Mouse (Mus musculus) midbrain, embryonic 13.5 days (tissue): ENCODE results near the gene Parp6. TPM values are rescaled to one million over a fixed set of nuclear protein-coding genes. Genes with fewer than 3 reads are reported as not detected.

ENCODE experiments used
- ATAC-seq: fragments of 200-750 bp; cut with Nextera tagmentation; 2 replicates; pipeline ENCODE4 v1.8.0; 2017; ENCODE audit warnings: mild to moderate bottlenecking, moderate TSS enrichment, moderate library complexity
- H3K27ac ChIP-seq: fragments of 300-500 bp; sonication (generic); 2 replicates; pipeline ENCODE4 v1.5.1; 2015; ENCODE audit warnings: inconsistent platforms, mild to moderate bottlenecking, moderate library complexity
- H3K27me3 ChIP-seq: fragments of 300-500 bp; sonication (generic); 2 replicates; pipeline ENCODE4 v1.6.1; 2015; ENCODE audit warnings: mild to moderate bottlenecking, inconsistent platforms
- H3K36me3 ChIP-seq: fragments of 300-500 bp; sonication (generic); 2 replicates; pipeline ENCODE4 v1.6.1; 2015; ENCODE audit warnings: mild to moderate bottlenecking, inconsistent platforms
- H3K4me1 ChIP-seq: fragments of 300-500 bp; sonication (generic); replicated peaks from 2 replicates; pipeline ENCODE4 v1.6.1; 2015; ENCODE audit warnings: inconsistent platforms
- H3K4me2 ChIP-seq: fragments of 300-500 bp; sonication (generic); replicated peaks from 2 replicates; pipeline ENCODE4 v1.6.1; 2015; ENCODE audit warnings: moderate library complexity, mild to moderate bottlenecking, inconsistent platforms
- H3K4me3 ChIP-seq: fragments of 300-500 bp; sonication (generic); replicated peaks from 2 replicates; pipeline ENCODE4 v1.5.1; 2015; ENCODE audit warnings: mild to moderate bottlenecking, inconsistent platforms
- H3K9ac ChIP-seq: fragments of 300-500 bp; sonication (generic); replicated peaks from 2 replicates; pipeline ENCODE4 v1.6.1; 2015; ENCODE audit warnings: mild to moderate bottlenecking, inconsistent platforms
- H3K9me3 ChIP-seq: fragments of 300-500 bp; sonication (generic); 2 replicates; pipeline ENCODE4 v1.6.1; 2016; ENCODE audit warnings: mild to moderate bottlenecking, inconsistent platforms
- WGBS: fragments of 180-500 bp; shearing (Covaris S2); methylation state at CpG from one replicate; pipeline ENCODE4 v1.1.7; 2015; 5-methylcytosine and 5-hydroxymethylcytosine counted together
- polyA plus RNA-seq: library from polyadenylated mRNA; unstranded; fragments of >200 nt; fragmentation: Nextera tagmentation; extraction: Ambion mirVana; gene quantifications from 2 replicates; pipeline ENCODE4 v1.2.1, GENCODE M21; 2015

Parp6 gene
- polyA plus RNA-seq, 1 experiment from 2014 or later: 195 TPM

DNA sequence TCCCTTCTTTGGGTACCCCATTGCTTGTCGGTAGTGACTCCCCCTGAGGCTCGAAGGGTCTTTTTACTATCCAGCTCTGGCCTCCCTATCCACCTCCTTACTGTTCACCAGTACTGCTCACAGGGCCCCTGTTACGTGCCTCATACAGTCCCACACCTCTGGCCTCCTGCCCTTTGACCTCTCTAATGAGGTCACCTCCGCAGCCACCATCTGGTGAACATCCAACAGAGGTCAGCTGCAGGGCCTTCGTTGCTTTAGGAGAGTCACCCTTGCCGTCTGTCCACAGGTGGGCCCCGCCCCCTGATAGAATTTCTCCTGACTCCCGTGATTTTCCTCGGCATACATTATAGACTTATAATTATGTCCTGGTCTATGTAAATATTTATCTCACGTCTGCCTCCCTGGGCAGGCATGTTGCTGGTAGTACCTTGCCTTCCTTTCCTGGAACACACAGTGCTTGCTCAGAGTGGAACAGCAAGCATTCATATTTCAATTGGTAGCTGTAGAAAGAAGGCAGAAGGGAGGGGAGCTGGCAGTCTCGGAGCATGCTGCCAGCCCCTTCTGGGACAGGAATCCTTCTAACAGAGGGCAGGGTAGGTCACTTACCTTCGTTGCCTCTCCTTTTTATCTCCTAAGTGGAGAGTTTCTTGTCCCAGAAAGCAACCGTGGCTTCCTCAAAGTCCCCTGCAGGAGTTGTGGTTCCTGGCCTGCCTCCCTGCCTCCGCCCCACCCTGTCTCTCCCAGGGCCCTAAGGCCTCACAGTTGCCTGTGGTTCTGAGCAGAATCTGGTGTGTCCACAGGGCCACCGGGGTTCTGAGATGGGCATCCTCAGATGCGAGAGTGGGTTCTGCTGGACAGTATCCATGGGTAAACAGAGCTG is 77.7 kb downstream of the Parp6 start:
- peaks cover 5% of the 10 kb centered on the region; the same call in 1 of the 2 replicates for H3K27me3 ChIP-seq
- H3K4me1 ChIP-seq: peaks cover 10% of the 10 kb centered on the region
- no peaks in the 10 kb centered on the region for H3K9me3 ChIP-seq
- WGBS: 67% methylated on average over 16 of the region's 16 CpGs
- H3K4me3 ChIP-seq: no peak overlapping the region
- H3K27ac ChIP-seq: no peak overlapping the region
- no peak for ATAC-seq
- H3K36me3 ChIP-seq: no peaks in the 10 kb centered on the region
- H3K9ac ChIP-seq: no peak overlapping the region
- H3K4me2 ChIP-seq: no peak overlapping the region

DNA sequence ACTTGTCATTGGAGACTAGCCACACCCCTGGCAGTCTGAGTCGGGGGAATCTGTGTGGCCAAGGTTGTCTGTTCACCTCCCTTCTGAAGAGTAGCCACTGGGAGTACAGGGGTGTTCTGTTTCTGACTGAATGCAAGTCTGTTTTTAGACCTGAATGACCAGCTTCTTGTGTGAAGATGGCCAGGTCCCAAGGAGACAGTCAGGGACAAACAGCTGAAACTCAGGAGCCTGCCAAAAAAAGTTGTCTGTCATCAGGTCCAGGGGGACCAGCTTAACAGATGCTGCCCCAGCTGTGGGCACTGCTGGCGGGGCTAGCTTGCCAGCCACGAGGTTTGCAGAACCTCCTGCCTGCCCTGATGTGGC is 78.3 kb downstream of the Parp6 start:
- H3K27me3 ChIP-seq: peaks cover 5% of the 10 kb centered on the region; the same call in 1 of the 2 replicates
- 61% methylated on average over 3 of the region's 3 CpGs for WGBS
- H3K4me1 ChIP-seq: peaks cover 10% of the 10 kb centered on the region
- no peak for ATAC-seq
- H3K36me3 ChIP-seq: no peaks in the 10 kb centered on the region
- no peak overlapping the region for H3K4me2 ChIP-seq
- no peaks in the 10 kb centered on the region for H3K9me3 ChIP-seq
- H3K27ac ChIP-seq: no peak overlapping the region
- H3K9ac ChIP-seq: no peak overlapping the region
- H3K4me3 ChIP-seq: no peak overlapping the region

DNA sequence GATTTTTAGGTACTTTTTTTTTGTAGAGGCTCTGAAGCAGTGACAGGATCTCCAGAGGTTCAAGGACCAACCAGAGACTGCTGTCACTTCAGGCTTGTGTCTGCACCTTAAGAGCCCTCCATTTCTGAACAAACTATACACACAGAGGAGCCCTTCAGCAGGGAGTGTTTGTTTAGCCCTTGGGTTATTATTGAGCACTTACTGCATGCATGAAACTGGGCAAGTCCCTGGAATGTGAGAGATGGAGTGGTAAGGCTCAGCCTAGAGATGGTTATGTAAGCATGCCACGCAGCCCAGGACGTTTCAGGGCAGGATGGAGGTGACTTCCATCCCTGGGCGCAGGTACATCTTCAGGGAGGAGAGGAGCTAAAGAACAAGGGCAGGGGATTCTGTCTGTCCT is 79.3 kb downstream of the Parp6 start:
- peaks cover 5% of the 10 kb centered on the region; the same call in 1 of the 2 replicates for H3K27me3 ChIP-seq
- H3K36me3 ChIP-seq: no peaks in the 10 kb centered on the region
- 82% methylated on average over 3 of the region's 3 CpGs for WGBS
- no peak overlapping the region for H3K4me2 ChIP-seq
- ATAC-seq: no peak
- H3K4me3 ChIP-seq: no peak overlapping the region
- no peak overlapping the region for H3K9ac ChIP-seq
- no peaks in the 10 kb centered on the region for H3K9me3 ChIP-seq
- peaks cover 10% of the 10 kb centered on the region for H3K4me1 ChIP-seq
- no peak overlapping the region for H3K27ac ChIP-seq

Other genes starting within 250 kb of the Parp6 start
- gene Arih1, start 130.7 kb upstream of the Parp6 start, polyA plus RNA-seq: 16.1 and 23.1 TPM in 2 replicates
- gene Hexa, start 77.7 kb upstream of the Parp6 start, polyA plus RNA-seq: 49.9 and 50.6 TPM in 2 replicates
- 0.55 and 0.74 TPM in 2 replicates for gene Tmem202, start 77.4 kb upstream of the Parp6 start, polyA plus RNA-seq
- gene Celf6, start 39.4 kb upstream of the Parp6 start, polyA plus RNA-seq: 37.3 and 46.4 TPM in 2 replicates
- gene Pkm, start 39.1 kb downstream of the Parp6 start, polyA plus RNA-seq: 1,400 and 1,429 TPM in 2 replicates
- gene Gramd2, start 62.9 kb downstream of the Parp6 start, polyA plus RNA-seq: 1.2 and 2.1 TPM in 2 replicates
- gene Senp8, start 133.4 kb downstream of the Parp6 start, polyA plus RNA-seq: 14.4 and 16.3 TPM in 2 replicates
- 24.5 and 25.7 TPM in 2 replicates for gene Myo9a, start 133.6 kb downstream of the Parp6 start, polyA plus RNA-seq